Mouse (Mus musculus) lung, embryonic 16.5 days (tissue): ENCODE data around the gene Vmn1r101. TPM values are rescaled to one million over a fixed set of nuclear protein-coding genes. Genes with fewer than 3 reads are reported as not detected.
"Not testable (repeated sequence)": the region's sequence is repeated elsewhere in the genome, so short reads cannot be mapped to it uniquely, and the experiment has no call there.

Source experiments
- ATAC-seq: fragments of 200-750 bp; cut with Nextera tagmentation; 2 replicates; pipeline ENCODE4 v1.8.0; 2017; ENCODE audit warnings: low read depth, mild to moderate bottlenecking, moderate library complexity
- H3K27ac ChIP-seq: fragments of 300-500 bp; sonication (generic); 2 replicates; pipeline ENCODE4 v1.5.1; 2014; ENCODE audit warnings: mild to moderate bottlenecking, control low read depth, low read length
- H3K27me3 ChIP-seq: fragments of 300-500 bp; sonication (generic); 2 replicates; pipeline ENCODE4 v1.6.1; 2014; ENCODE audit warnings: low read depth, low read length, mixed read lengths; ENCODE audit not compliant: control insufficient read depth, insufficient read depth
- H3K36me3 ChIP-seq: fragments of 300-500 bp; sonication (generic); 2 replicates; pipeline ENCODE4 v1.6.1; 2014; ENCODE audit warnings: low read length; ENCODE audit not compliant: control insufficient read depth, insufficient read depth
- H3K4me1 ChIP-seq: fragments of 300-500 bp; sonication (generic); replicated peaks from 2 replicates; pipeline ENCODE4 v1.6.1; 2014; ENCODE audit warnings: low read length, mixed read lengths; ENCODE audit not compliant: control insufficient read depth, insufficient read depth
- H3K4me2 ChIP-seq: fragments of 300-500 bp; sonication (generic); 2 replicates; pipeline ENCODE4 v1.6.1; 2014; ENCODE audit warnings: low read depth, low read length, control low read depth
- H3K4me3 ChIP-seq: fragments of 300-500 bp; sonication (generic); 2 replicates; pipeline ENCODE4 v1.5.1; 2014; ENCODE audit warnings: mild to moderate bottlenecking, low read length, control low read depth
- H3K9ac ChIP-seq: fragments of 300-500 bp; sonication (generic); 2 replicates; pipeline ENCODE4 v1.6.1; 2014; ENCODE audit warnings: low read length, control low read depth
- H3K9me3 ChIP-seq: fragments of 300-500 bp; sonication (generic); 2 replicates; pipeline ENCODE4 v1.6.1; 2016; ENCODE audit warnings: low read length; ENCODE audit not compliant: control insufficient read depth
- WGBS: fragments of 180-500 bp; shearing (Covaris S2); extraction: QIAGEN DNeasy Blood & Tissue Kit; methylation state at CpG from one replicate; pipeline ENCODE4 v1.1.7; 2014; 5-methylcytosine and 5-hydroxymethylcytosine counted together
- polyA plus RNA-seq: library from polyadenylated mRNA; unstranded; fragments of >200 nt; fragmentation: Nextera tagmentation; extraction: Ambion mirVana; gene quantifications from 2 replicates; pipeline ENCODE4 v1.2.1, GENCODE M21; 2015

The Vmn1r101 gene
- not detected in 2 replicates for polyA plus RNA-seq

GRCm38 (mm10) chr7:20442493-20442892 lies at the start of gene Vmn1r101:
Gene Vmn1r101 (minus strand): TSS chr7:20442593.
- H3K36me3 ChIP-seq: not testable (repeated sequence)
- WGBS: no CpG with 5 or more reads among the region's 2 CpGs

DNA sequence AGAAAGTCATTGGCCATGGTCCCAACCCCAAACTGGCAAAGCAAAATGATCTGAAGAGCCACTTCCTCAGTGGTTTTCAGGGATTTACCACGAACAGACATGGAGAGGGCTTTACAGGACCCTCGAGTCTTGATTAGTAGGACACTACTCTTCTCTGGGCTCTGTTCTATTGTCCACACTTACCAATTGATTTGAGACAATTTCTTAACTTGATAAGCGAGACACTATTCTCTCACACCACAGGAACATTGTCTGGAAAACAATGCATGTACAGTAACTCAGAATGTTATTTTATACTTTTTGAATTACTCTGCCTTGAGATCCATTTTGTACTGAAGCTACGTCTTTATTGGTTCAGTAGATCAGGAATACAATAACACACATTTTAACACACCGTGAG lies 32.4 kb upstream of the Vmn1r101 start, which contains the start of gene Gm10670:
Gm10670 (minus strand) TSS at position 101 of the 400 bp plus-strand sequence.
- not testable (repeated sequence) for H3K4me2 ChIP-seq, H3K4me3 ChIP-seq, H3K36me3 ChIP-seq, ATAC-seq, H3K4me1 ChIP-seq, H3K9ac ChIP-seq, H3K27ac ChIP-seq, H3K27me3 ChIP-seq, H3K9me3 ChIP-seq
- no CpG with 5 or more reads among the region's 5 CpGs for WGBS

More at GRCm38 (mm10) chr7:20442493-20442892, at the start of gene Vmn1r101:
- H3K27me3 ChIP-seq, H3K4me1 ChIP-seq, H3K4me3 ChIP-seq, H3K9ac ChIP-seq, H3K4me2 ChIP-seq, ATAC-seq, H3K9me3 ChIP-seq, H3K27ac ChIP-seq: not testable (repeated sequence)

- not testable (repeated sequence) for ATAC-seq, H3K27me3 ChIP-seq, H3K27ac ChIP-seq, H3K4me3 ChIP-seq, H3K9me3 ChIP-seq, H3K36me3 ChIP-seq, H3K4me2 ChIP-seq, H3K9ac ChIP-seq, H3K4me1 ChIP-seq
- no CpG with 5 or more reads among the region's 3 CpGs for WGBS
Observed at GRCm38 (mm10) chr7:20417642-20418041, 24.8 kb downstream of the Vmn1r101 start, which contains the start of gene Vmn1r100. Gene Vmn1r100 (plus strand): TSS chr7:20417942.

Other genes with a start within 250 kb of the Vmn1r101 start
- not detected in 2 replicates for gene Vmn1r95, start 248.9 kb downstream of the Vmn1r101 start, polyA plus RNA-seq
- not detected in 2 replicates for gene Gm6164, start 237.0 kb downstream of the Vmn1r101 start, polyA plus RNA-seq
- not detected in 2 replicates for gene Gm4498, start 208.8 kb downstream of the Vmn1r101 start, polyA plus RNA-seq
- not detected in 2 replicates for gene Gm5890, start 179.8 kb downstream of the Vmn1r101 start, polyA plus RNA-seq
- not detected in 2 replicates for gene Gm4133, start 108.5 kb downstream of the Vmn1r101 start, polyA plus RNA-seq
- gene Gm5728, start 67.2 kb downstream of the Vmn1r101 start, polyA plus RNA-seq: not detected in 2 replicates
- not detected in 2 replicates for gene Vmn1r100, start 24.7 kb downstream of the Vmn1r101 start, polyA plus RNA-seq
- not detected in 2 replicates for gene Gm10670, start 32.3 kb upstream of the Vmn1r101 start, polyA plus RNA-seq
- not detected in 2 replicates for gene Vmn1r103, start 67.9 kb upstream of the Vmn1r101 start, polyA plus RNA-seq
- not detected in 2 replicates for gene Vmn1r104, start 91.2 kb upstream of the Vmn1r101 start, polyA plus RNA-seq
- not detected in 2 replicates for gene Gm5726, start 103.2 kb upstream of the Vmn1r101 start, polyA plus RNA-seq
- gene Gm4141, start 133.6 kb upstream of the Vmn1r101 start, polyA plus RNA-seq: not detected in 2 replicates
- gene Gm4513, start 156.4 kb upstream of the Vmn1r101 start, polyA plus RNA-seq: not detected in 2 replicates
- not detected in 2 replicates for gene Vmn1r107, start 226.3 kb upstream of the Vmn1r101 start, polyA plus RNA-seq